Mouse (Mus musculus) E14TG2a.4 (cell line): Measurements from ENCODE around the gene Map1b.

Source experiments
- CTCF ChIP-seq: conservative IDR thresholded peaks from 2 replicates; pipeline ENCODE4 v1.5.1; 2014; ENCODE audit warnings: low read length
- POU5F1 ChIP-seq: IDR thresholded peaks from 2 replicates; pipeline ENCODE4 v1.6.1; 2014; ENCODE audit warnings: low read length, borderline replicate concordance

DNA sequence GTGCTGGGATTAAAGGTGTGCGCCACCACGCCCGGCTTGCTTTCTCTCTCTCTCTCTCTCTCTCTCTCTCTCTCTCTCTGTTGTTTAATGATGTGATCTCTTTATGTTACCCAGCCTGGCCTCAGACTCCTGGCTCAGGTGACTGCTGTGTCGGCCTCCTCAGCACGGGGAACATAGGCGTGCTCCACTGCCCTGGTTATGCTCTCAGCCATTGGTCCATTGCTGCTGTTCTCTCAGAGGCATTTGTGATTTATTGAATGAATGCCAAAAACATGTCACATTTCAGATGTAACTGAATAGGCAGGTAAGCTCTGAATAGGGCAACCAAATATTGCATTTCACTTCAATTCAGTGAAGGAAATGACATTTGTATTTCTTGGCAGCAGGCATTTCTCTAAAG lies 130.4 kb downstream of the Map1b start:
- TF ChIP-seq CTCF (no peak), POU5F1 (no peak)
